Mouse (Mus musculus) layer of hippocampus, adult 8-10 months (tissue): ENCODE measurements around the gene Ccdc106. TPM values are rescaled to one million over a fixed set of nuclear protein-coding genes. Genes with fewer than 3 reads are reported as not detected.

Source experiments
- total RNA-seq, 4 experiments: library from RNA; stranded (reverse); gene quantifications; 2 replicates each; pipeline ENCODE4 v1.2.4; 2022

Gene Ccdc106
- total RNA-seq, 4 experiments from 2014 or later, result 45.2 to 65.9 (median 56.9) TPM

Other genes with a start within 250 kb of the Ccdc106 start
- not detected for gene Fam71e2, start 249.3 kb upstream of the Ccdc106 start, total RNA-seq
- gene Il11, start 237.7 kb upstream of the Ccdc106 start, total RNA-seq, result under 1 TPM; 0.31 to 0.43 (median 0.37) TPM
- gene Tmem190, start 237.6 kb upstream of the Ccdc106 start, total RNA-seq, result not detected
- 1 to 10 TPM; 1.2 to 3.7 (median 2.0) TPM for gene Tmem238, start 230.9 kb upstream of the Ccdc106 start, total RNA-seq
- gene Rpl28, start 227.7 kb upstream of the Ccdc106 start, total RNA-seq, result 100 to 1,000 TPM; 350 to 553 (median 418) TPM
- gene Ube2s, start 208.0 kb upstream of the Ccdc106 start, total RNA-seq, result 100 to 1,000 TPM; 113 to 119 (median 116) TPM
- 100 to 1,000 TPM; 133 to 179 (median 153) TPM for gene Shisa7, start 175.9 kb upstream of the Ccdc106 start, total RNA-seq
- 1 to 10 TPM; 4.7 to 8.9 (median 6.9) TPM for gene Isoc2b, start 150.3 kb upstream of the Ccdc106 start, total RNA-seq
- gene Isoc2a, start 143.4 kb upstream of the Ccdc106 start, total RNA-seq, result 10 to 100 TPM; 13.7 to 16.0 (median 14.2) TPM
- under 1 TPM; 0.29 to 0.77 (median 0.39) TPM for gene Gm36210, start 114.0 kb upstream of the Ccdc106 start, total RNA-seq
- 10 to 100 TPM; 13.0 to 15.3 (median 13.9) TPM for gene Zfp628, start 105.3 kb upstream of the Ccdc106 start, total RNA-seq
- 100 to 1,000 TPM in 2 of 4 experiments, 10 to 100 TPM in 2; 89.9 to 111 (median 102) TPM for gene Nat14, start 98.5 kb upstream of the Ccdc106 start, total RNA-seq
- gene Ssc5d, start 94.8 kb upstream of the Ccdc106 start, total RNA-seq, result 1 to 10 TPM; 2.8 to 5.1 (median 4.2) TPM
- gene Sbk2, start 56.1 kb upstream of the Ccdc106 start, total RNA-seq, result 1 to 10 TPM in 1 of 4 experiments, under 1 TPM in 2, not detected in 1; 0.58 to 1.1 (median 0.90) TPM
- gene Sbk3, start 49.4 kb upstream of the Ccdc106 start, total RNA-seq, result 1 to 10 TPM in 2 of 4 experiments, under 1 TPM in 2; 0.71 to 1.1 (median 0.98) TPM
- gene Zfp579, start 24.4 kb upstream of the Ccdc106 start, total RNA-seq, result 10 to 100 TPM; 23.2 to 32.9 (median 30.6) TPM
- 1 to 10 TPM; 6.0 to 8.0 (median 6.9) TPM for gene Zfp524, start 6.1 kb upstream of the Ccdc106 start, total RNA-seq
- gene Fiz1, start 5.9 kb upstream of the Ccdc106 start, total RNA-seq, result 10 to 100 TPM; 20.7 to 25.3 (median 24.5) TPM
- gene Gm44973, start 5.1 kb upstream of the Ccdc106 start, total RNA-seq, result not detected
- 10 to 100 TPM; 37.1 to 42.5 (median 38.5) TPM for gene Zfp865, start 177 bp upstream of the Ccdc106 start, total RNA-seq
- gene 4632433K11Rik, start 13.6 kb downstream of the Ccdc106 start, total RNA-seq, result under 1 TPM in 1 of 4 experiments, not detected in 3; 0.55 TPM
- gene Zfp784, start 17.9 kb downstream of the Ccdc106 start, total RNA-seq, result 1 to 10 TPM; 5.6 to 6.4 (median 6.3) TPM
- gene Zfp580, start 31.0 kb downstream of the Ccdc106 start, total RNA-seq, result 10 to 100 TPM; 22.8 to 28.6 (median 27.8) TPM
- 100 to 1,000 TPM; 175 to 196 (median 179) TPM for gene U2af2, start 41.6 kb downstream of the Ccdc106 start, total RNA-seq
- gene Epn1, start 59.7 kb downstream of the Ccdc106 start, total RNA-seq, result 100 to 1,000 TPM; 411 to 477 (median 457) TPM
- gene Rfpl4, start 96.4 kb downstream of the Ccdc106 start, total RNA-seq, result not detected
- 1 to 10 TPM in 1 of 4 experiments, under 1 TPM in 2, not detected in 1; 0.63 to 1.0 (median 0.77) TPM for gene Rasl2-9, start 105.4 kb downstream of the Ccdc106 start, total RNA-seq
- under 1 TPM in 2 of 4 experiments, not detected in 2; 0.02 to 0.04 TPM for gene Vmn1r55, start 129.1 kb downstream of the Ccdc106 start, total RNA-seq
- not detected for gene Vmn1r56, start 176.2 kb downstream of the Ccdc106 start, total RNA-seq
- not detected for gene Vmn1r57, start 197.9 kb downstream of the Ccdc106 start, total RNA-seq